Mouse (Mus musculus) forebrain, embryonic 16.5 days (tissue): ENCODE data around the gene Ankrd33b. TPM values are rescaled to one million over a fixed set of nuclear protein-coding genes. Genes with fewer than 3 reads are reported as not detected.

Experiments
- ATAC-seq: fragments of 200-750 bp; cut with Nextera tagmentation; 2 replicates; pipeline ENCODE4 v1.8.0; 2017; ENCODE audit warnings: mild to moderate bottlenecking, moderate library complexity
- H3K27ac ChIP-seq: fragments of 300-500 bp; sonication (generic); 2 replicates; pipeline ENCODE4 v1.5.1; 2014; ENCODE audit warnings: low read length, control low read depth
- H3K27me3 ChIP-seq: fragments of 300-500 bp; sonication (generic); replicated peaks from 2 replicates; pipeline ENCODE4 v1.6.1; 2014; ENCODE audit warnings: low read length; ENCODE audit not compliant: control insufficient read depth, insufficient read depth
- H3K36me3 ChIP-seq: fragments of 300-500 bp; sonication (generic); 2 replicates; pipeline ENCODE4 v1.6.1; 2014; ENCODE audit not compliant: control insufficient read depth, insufficient read depth
- H3K4me1 ChIP-seq: fragments of 300-500 bp; sonication (generic); replicated peaks from 2 replicates; pipeline ENCODE4 v1.6.1; 2014; ENCODE audit warnings: low read length; ENCODE audit not compliant: control insufficient read depth, insufficient read depth
- H3K4me2 ChIP-seq: fragments of 300-500 bp; sonication (generic); 2 replicates; pipeline ENCODE4 v1.6.1; 2014; ENCODE audit warnings: mild to moderate bottlenecking, low read length, control low read depth
- H3K4me3 ChIP-seq: fragments of 300-500 bp; sonication (generic); replicated peaks from 2 replicates; pipeline ENCODE4 v1.5.1; 2014; ENCODE audit warnings: mild to moderate bottlenecking, low read length, control low read depth
- H3K9ac ChIP-seq: fragments of 300-500 bp; sonication (generic); replicated peaks from 2 replicates; pipeline ENCODE4 v1.6.1; 2014; ENCODE audit warnings: low read depth, low read length, control low read depth
- H3K9me3 ChIP-seq: fragments of 300-500 bp; sonication (generic); 2 replicates; pipeline ENCODE4 v1.6.1; 2016; ENCODE audit warnings: low read length; ENCODE audit not compliant: control insufficient read depth
- WGBS: fragments of 180-500 bp; shearing (Covaris S2); extraction: QIAGEN DNeasy Blood & Tissue Kit; methylation state at CpG from one replicate; pipeline ENCODE4 v1.1.7; 2014; 5-methylcytosine and 5-hydroxymethylcytosine counted together
- polyA plus RNA-seq: library from polyadenylated mRNA; unstranded; fragments of >200 nt; fragmentation: Nextera tagmentation; extraction: Ambion mirVana; gene quantifications from 2 replicates; pipeline ENCODE4 v1.2.1, GENCODE M21; 2015

Gene Ankrd33b
- polyA plus RNA-seq, 1 experiment from 2014 or later = 0.53 TPM

- Histone ChIP-seq H3K9me3 (no peaks in the 10 kb centered on the region), H3K27me3 (no peaks in the 10 kb centered on the region), H3K4me3 (no peak overlapping the region), H3K4me1 (peaks cover 11% of the 10 kb centered on the region), H3K9ac (no peak overlapping the region), H3K36me3 (no peaks in the 10 kb centered on the region), H3K27ac (no peak overlapping the region), H3K4me2 (no peak overlapping the region)
- 85% methylated on average over 9 of the region's 9 CpGs for WGBS
- no peak for ATAC-seq
These were observed 121.6 kb downstream of the Ankrd33b start for GRCm38 (mm10) chr15:31245934-31246333.

GRCm38 (mm10) chr15:31244696-31245445 lies 122.7 kb downstream of the Ankrd33b start:
- Histone ChIP-seq H3K4me2 (no peak overlapping the region), H3K27ac (no peak overlapping the region), H3K9me3 (no peaks in the 10 kb centered on the region), H3K4me3 (no peak overlapping the region), H3K9ac (no peak overlapping the region), H3K36me3 (no peaks in the 10 kb centered on the region), H3K4me1 (peaks cover 7% of the 10 kb centered on the region), H3K27me3 (no peaks in the 10 kb centered on the region)
- ATAC-seq = no peak
- 93% methylated on average over 17 of the region's 17 CpGs for WGBS

- Histone ChIP-seq H3K9ac (no peak overlapping the region), H3K27me3 (no peaks in the 10 kb centered on the region), H3K9me3 (no peaks in the 10 kb centered on the region), H3K36me3 (no peaks in the 10 kb centered on the region), H3K27ac (no peak overlapping the region), H3K4me2 (no peak overlapping the region), H3K4me3 (no peak overlapping the region), H3K4me1 (peaks cover 7% of the 10 kb centered on the region)
- no peak for ATAC-seq
- WGBS = 66% methylated on average over 10 of the region's 10 CpGs
These were observed 124.3 kb downstream of the Ankrd33b start for GRCm38 (mm10) chr15:31243260-31243659.

Other genes starting within 250 kb of the Ankrd33b start
- 18.0 and 20.4 TPM in 2 replicates for gene Dap, start 143.4 kb downstream of the Ankrd33b start, polyA plus RNA-seq
- 0.98 and 1.2 TPM in 2 replicates for gene Ropn1l, start 86.0 kb upstream of the Ankrd33b start, polyA plus RNA-seq
- gene March6, start 163.3 kb upstream of the Ankrd33b start, polyA plus RNA-seq = 95.4 and 96.8 TPM in 2 replicates
- gene Cmbl, start 197.7 kb upstream of the Ankrd33b start, polyA plus RNA-seq = 8.6 and 8.9 TPM in 2 replicates
- gene Cct5, start 234.1 kb upstream of the Ankrd33b start, polyA plus RNA-seq = 538 and 575 TPM in 2 replicates
- gene Fam173b, start 234.1 kb upstream of the Ankrd33b start, polyA plus RNA-seq = 9.5 and 10.2 TPM in 2 replicates